Mouse (Mus musculus): Measurements from ENCODE around the gene Supt3. TPM values are rescaled to one million over a fixed set of nuclear protein-coding genes. Genes with fewer than 3 reads are reported as not detected.

Supt3 gene
- polyA plus RNA-seq, 1 experiment from 2014 or later, result 23.1 TPM

- Histone ChIP-seq H3K27ac (ENCODE audit: poor library complexity, severe bottlenecking) (no peak overlapping the region), H3K4me1 (replicated peaks) (peaks cover 1% of the 10 kb centered on the region; the same call in 1 of the 2 replicates), H3K4me3 (no peak overlapping the region), H3K9ac (no peak overlapping the region), H3K4me2 (no peak overlapping the region), H3K9me3 (replicated peaks) (no peaks in the 10 kb centered on the region), H3K27me3 (replicated peaks) (no peaks in the 10 kb centered on the region), H3K36me3 (no peaks in the 10 kb centered on the region)
- 74% methylated on average over 2 of the region's 2 CpGs for WGBS
- no peak for ATAC-seq (ENCODE audit: insufficient number of reproducible peaks, low FRiP score)
These were observed 6.2 kb downstream of the Supt3 start for GRCm38 (mm10) chr17:44783143-44783542.

- H3K36me3 ChIP-seq, result peaks cover 10% of the 10 kb centered on the region; the same call in 1 of the 2 replicates
- no peak overlapping the region for H3K27ac ChIP-seq (ENCODE audit: poor library complexity, severe bottlenecking)
- WGBS, result 75% methylated on average over 5 of the region's 5 CpGs
- H3K9ac ChIP-seq, result no peak overlapping the region
- H3K27me3 ChIP-seq (replicated peaks), result no peaks in the 10 kb centered on the region
- no peak overlapping the region for H3K4me2 ChIP-seq
- no peaks in the 10 kb centered on the region for H3K9me3 ChIP-seq (replicated peaks)
- H3K4me3 ChIP-seq, result no peak overlapping the region
- no peaks in the 10 kb centered on the region; the same call in 1 of the 2 replicates for H3K4me1 ChIP-seq (replicated peaks)
- no peak for ATAC-seq (ENCODE audit: insufficient number of reproducible peaks, low FRiP score)
These were observed 12.2 kb downstream of the Supt3 start for GRCm38 (mm10) chr17:44788982-44789747.

- 80% methylated on average over 12 of the region's 12 CpGs for WGBS
- H3K9ac ChIP-seq, result no peak overlapping the region
These were observed 15.4 kb downstream of the Supt3 start for GRCm38 (mm10) chr17:44792218-44792917.

GRCm38 (mm10) chr17:44797331-44797730, 20.4 kb downstream of the Supt3 start:
- Histone ChIP-seq H3K4me2 (no peak overlapping the region), H3K36me3 (0 out of 2 replicates have a peak, but pooled peaks cover 3% of the 10 kb centered on the region), H3K27me3 (replicated peaks) (no peaks in the 10 kb centered on the region), H3K4me3 (no peak overlapping the region), H3K4me1 (replicated peaks) (no peaks in the 10 kb centered on the region), H3K27ac (ENCODE audit: poor library complexity, severe bottlenecking) (no peak overlapping the region), H3K9me3 (replicated peaks) (no peaks in the 10 kb centered on the region), H3K9ac (no peak overlapping the region)
- no peak for ATAC-seq (ENCODE audit: insufficient number of reproducible peaks, low FRiP score)
- 21% methylated on average over 3 of the region's 3 CpGs for WGBS

More at GRCm38 (mm10) chr17:44792218-44792917, 15.4 kb downstream of the Supt3 start:
- peaks cover 10% of the 10 kb centered on the region; the same call in 1 of the 2 replicates for H3K36me3 ChIP-seq
- ATAC-seq (ENCODE audit: insufficient number of reproducible peaks, low FRiP score), result no peak
- H3K27ac ChIP-seq (ENCODE audit: poor library complexity, severe bottlenecking), result no peak overlapping the region
- no peak overlapping the region for H3K4me2 ChIP-seq
- no peak overlapping the region for H3K4me3 ChIP-seq
- H3K27me3 ChIP-seq (replicated peaks), result no peaks in the 10 kb centered on the region
- no peaks in the 10 kb centered on the region; the same call in 1 of the 2 replicates for H3K4me1 ChIP-seq (replicated peaks)
- no peaks in the 10 kb centered on the region for H3K9me3 ChIP-seq (replicated peaks)

GRCm38 (mm10) chr17:44807031-44807430, 30.1 kb downstream of the Supt3 start:
- no peak overlapping the region for H3K9ac ChIP-seq
- H3K36me3 ChIP-seq, result no peaks in the 10 kb centered on the region
- no peaks in the 10 kb centered on the region for H3K9me3 ChIP-seq (replicated peaks)
- no peaks in the 10 kb centered on the region for H3K27me3 ChIP-seq (replicated peaks)
- no peaks in the 10 kb centered on the region for H3K4me1 ChIP-seq (replicated peaks)
- H3K4me2 ChIP-seq, result no peak overlapping the region
- no peak for ATAC-seq (ENCODE audit: insufficient number of reproducible peaks, low FRiP score)
- H3K27ac ChIP-seq (ENCODE audit: poor library complexity, severe bottlenecking), result no peak overlapping the region
- no peak overlapping the region for H3K4me3 ChIP-seq
- 82% methylated on average over 1 of the region's 1 CpGs for WGBS

GRCm38 (mm10) chr17:44814508-44815175, 37.7 kb downstream of the Supt3 start, which contains the start of gene Runx2:
Gene Runx2, minus strand, starts transcription at chr17:44814797.
- H3K27ac ChIP-seq (ENCODE audit: poor library complexity, severe bottlenecking), result no peak within 1 kb of the TSS
- whole genome bisulfite sequencing, result 36% methylated on average over 3 of the region's 3 CpGs
- peak within 1 kb of the TSS; percentile 29; the same call in 1 of the 2 replicates for H3K4me2 ChIP-seq
- ATAC-seq (ENCODE audit: insufficient number of reproducible peaks, low FRiP score), result no peak
- no peaks in the 10 kb centered on the region for H3K9me3 ChIP-seq (replicated peaks)
- no peak within 1 kb of the TSS for H3K9ac ChIP-seq
- H3K4me3 ChIP-seq, result no peak within 1 kb of the TSS
- H3K4me1 ChIP-seq (replicated peaks), result peaks cover 6% of the 10 kb centered on the region; the same call in 1 of the 2 replicates
- no peaks in the 10 kb centered on the region for H3K36me3 ChIP-seq
- no peaks in the 10 kb centered on the region for H3K27me3 ChIP-seq (replicated peaks)

GRCm38 (mm10) chr17:44818825-44819224, 41.9 kb downstream of the Supt3 start:
- Histone ChIP-seq H3K4me2 (no peak overlapping the region), H3K9ac (no peak overlapping the region), H3K27ac (ENCODE audit: poor library complexity, severe bottlenecking) (no peak overlapping the region), H3K27me3 (replicated peaks) (no peaks in the 10 kb centered on the region), H3K4me1 (replicated peaks) (peaks cover 6% of the 10 kb centered on the region; the same call in 1 of the 2 replicates), H3K4me3 (no peak overlapping the region), H3K36me3 (no peaks in the 10 kb centered on the region), H3K9me3 (replicated peaks) (no peaks in the 10 kb centered on the region)
- 79% methylated on average over 2 of the region's 2 CpGs for WGBS
- no peak for ATAC-seq (ENCODE audit: insufficient number of reproducible peaks, low FRiP score)

GRCm38 (mm10) chr17:44819816-44820215, 42.9 kb downstream of the Supt3 start:
- Histone ChIP-seq H3K36me3 (no peaks in the 10 kb centered on the region), H3K4me1 (replicated peaks) (no peaks in the 10 kb centered on the region; the same call in 1 of the 2 replicates), H3K4me3 (no peak overlapping the region), H3K27ac (ENCODE audit: poor library complexity, severe bottlenecking) (no peak overlapping the region), H3K4me2 (no peak overlapping the region), H3K9me3 (replicated peaks) (no peaks in the 10 kb centered on the region), H3K27me3 (replicated peaks) (no peaks in the 10 kb centered on the region), H3K9ac (no peak overlapping the region)
- ATAC-seq (ENCODE audit: insufficient number of reproducible peaks, low FRiP score), result no peak
- 40% methylated on average over 4 of the region's 4 CpGs for WGBS

- Histone ChIP-seq H3K36me3 (no peaks in the 10 kb centered on the region), H3K9me3 (replicated peaks) (no peaks in the 10 kb centered on the region), H3K4me1 (replicated peaks) (no peaks in the 10 kb centered on the region), H3K27me3 (replicated peaks) (no peaks in the 10 kb centered on the region), H3K4me3 (no peak overlapping the region), H3K27ac (ENCODE audit: poor library complexity, severe bottlenecking) (no peak overlapping the region), H3K4me2 (no peak overlapping the region), H3K9ac (no peak overlapping the region)
- no peak for ATAC-seq (ENCODE audit: insufficient number of reproducible peaks, low FRiP score)
- 85% methylated on average over 5 of the region's 5 CpGs for WGBS
These were observed 45.0 kb downstream of the Supt3 start for GRCm38 (mm10) chr17:44821940-44822339.

GRCm38 (mm10) chr17:44827124-44827523, 50.2 kb downstream of the Supt3 start:
- no peak overlapping the region for H3K4me2 ChIP-seq
- no peaks in the 10 kb centered on the region for H3K36me3 ChIP-seq
- no peak overlapping the region for H3K9ac ChIP-seq
- 75% methylated on average over 3 of the region's 3 CpGs for WGBS
- no peaks in the 10 kb centered on the region for H3K9me3 ChIP-seq (replicated peaks)
- ATAC-seq (ENCODE audit: insufficient number of reproducible peaks, low FRiP score), result no peak
- H3K4me1 ChIP-seq (replicated peaks), result no peaks in the 10 kb centered on the region
- H3K27ac ChIP-seq (ENCODE audit: poor library complexity, severe bottlenecking), result no peak overlapping the region
- H3K27me3 ChIP-seq (replicated peaks), result no peaks in the 10 kb centered on the region
- H3K4me3 ChIP-seq, result no peak overlapping the region

GRCm38 (mm10) chr17:44827964-44828363, 51.0 kb downstream of the Supt3 start:
- Histone ChIP-seq H3K36me3 (no peaks in the 10 kb centered on the region), H3K4me2 (no peak overlapping the region), H3K27ac (ENCODE audit: poor library complexity, severe bottlenecking) (no peak overlapping the region), H3K4me3 (no peak overlapping the region), H3K9me3 (replicated peaks) (no peaks in the 10 kb centered on the region), H3K4me1 (replicated peaks) (no peaks in the 10 kb centered on the region), H3K9ac (no peak overlapping the region), H3K27me3 (replicated peaks) (no peaks in the 10 kb centered on the region)
- WGBS, result 69% methylated on average over 4 of the region's 4 CpGs
- peak; percentile 81 for ATAC-seq (ENCODE audit: insufficient number of reproducible peaks, low FRiP score)
